Mouse (Mus musculus): ENCODE measurements at regions not wholly inside any gene's neighbourhood (a gene's known extent, or its start where the extent isn't known, plus 50 kb on each side); places are given as distances from the start of the nearest gene placed in this dataset.

DNA sequence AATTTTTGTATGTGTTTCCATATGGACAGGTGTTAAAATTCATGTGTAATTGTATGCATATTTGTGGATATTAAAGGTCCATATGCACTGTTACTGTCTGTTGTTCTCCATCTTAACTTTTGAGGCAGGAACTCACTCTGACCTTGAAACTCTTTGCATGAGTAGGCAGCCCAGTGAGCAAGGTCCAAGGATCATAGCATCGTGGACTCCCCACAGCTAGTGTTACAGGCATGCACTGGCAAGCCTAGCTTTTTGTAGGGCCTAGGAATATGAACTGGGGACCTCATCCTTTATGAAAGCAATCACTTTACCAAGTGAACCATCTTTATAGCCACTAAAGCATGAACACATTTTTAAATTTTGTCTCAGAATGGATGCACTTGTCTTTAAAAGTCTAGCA is 817.6 kb downstream of the Flrt2 start:
- Histone ChIP-seq H3K9me3 (replicated peaks; ENCODE audit: control insufficient read depth, low read length) (no peaks in the 10 kb centered on the region), H3K4me3 (ENCODE audit: low read depth, low read length) (no peak overlapping the region), H3K36me3 (replicated peaks; ENCODE audit: control insufficient read depth, insufficient read depth, low read length) (no peaks in the 10 kb centered on the region), H3K27ac (ENCODE audit: low read depth) (no peak overlapping the region), H3K27me3 (ENCODE audit: control insufficient read depth, insufficient read depth, low read length) (no peaks in the 10 kb centered on the region), H3K4me2 (ENCODE audit: low read depth, low read length) (no peak overlapping the region), H3K9ac (replicated peaks; ENCODE audit: low read depth, low read length) (no peak overlapping the region), H3K4me1 (ENCODE audit: control insufficient read depth, insufficient read depth) (no peaks in the 10 kb centered on the region)
- ATAC-seq (ENCODE audit: insufficient read depth, low read depth) (no peak), DNase-seq (ENCODE audit: low spot score) (no peak)
- WGBS = 74% methylated on average over 1 of the region's 1 CpGs
- TF ChIP-seq EP300 (IDR thresholded peaks at IDR 0.05; ENCODE audit: low read depth) = no peak
- no peak for TF ChIP-seq CTCF (IDR thresholded peaks at IDR 0.05; ENCODE audit: low read depth)

DNA sequence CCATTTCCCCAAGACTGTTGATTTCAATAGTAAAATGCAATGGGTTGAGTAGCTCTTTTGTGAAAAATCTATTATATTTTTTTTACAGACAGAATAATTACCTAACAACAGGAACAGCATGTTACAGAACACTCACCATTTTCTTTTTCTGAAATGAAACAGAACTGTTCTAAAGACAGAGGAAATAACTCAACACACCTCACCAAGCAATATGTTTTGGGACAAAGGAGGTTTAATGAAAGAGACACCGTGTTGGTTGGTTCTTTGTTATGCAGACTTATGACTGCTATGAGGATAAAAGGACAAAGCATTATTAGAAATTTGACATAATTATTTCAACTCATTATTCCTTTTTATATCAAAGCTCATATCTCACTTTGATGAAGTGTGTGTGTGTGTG is 866.8 kb downstream of the Flrt2 start:
- DNase-seq (ENCODE audit: low spot score) = no peak
- WGBS = 72% methylated on average over 1 of the region's 1 CpGs
- H3K27ac ChIP-seq (ENCODE audit: low read depth) = no peak overlapping the region

DNA sequence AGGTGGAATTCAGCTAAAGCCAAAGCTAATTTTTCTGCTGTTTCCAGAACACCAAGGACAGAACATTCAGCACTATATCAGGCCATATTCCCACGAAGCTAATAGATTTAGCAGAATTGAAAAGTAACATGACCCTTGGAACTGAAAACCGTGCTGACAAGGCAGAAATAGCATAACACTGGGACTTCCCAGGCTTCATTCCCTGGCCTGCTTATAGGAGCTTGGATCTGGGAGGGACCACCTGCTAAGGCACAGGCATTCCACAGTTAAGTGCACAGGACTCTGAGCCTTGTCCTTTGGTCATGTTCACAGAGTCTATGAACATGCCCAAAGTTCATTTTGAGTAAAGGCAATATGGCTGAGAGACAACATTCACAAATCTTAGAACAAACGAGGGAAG is 902.8 kb downstream of the Flrt2 start:
- Histone ChIP-seq H3K4me1 (ENCODE audit: control insufficient read depth, insufficient read depth) (no peaks in the 10 kb centered on the region), H3K9me3 (replicated peaks; ENCODE audit: control insufficient read depth, low read length) (no peaks in the 10 kb centered on the region), H3K27ac (ENCODE audit: low read depth) (no peak overlapping the region), H3K9ac (replicated peaks; ENCODE audit: low read depth, low read length) (no peak overlapping the region), H3K4me2 (ENCODE audit: low read depth, low read length) (no peak overlapping the region), H3K27me3 (ENCODE audit: control insufficient read depth, insufficient read depth, low read length) (no peaks in the 10 kb centered on the region), H3K36me3 (replicated peaks; ENCODE audit: control insufficient read depth, insufficient read depth, low read length) (no peaks in the 10 kb centered on the region), H3K4me3 (ENCODE audit: low read depth, low read length) (no peak overlapping the region)
- WGBS = 43% methylated on average over 3 of the region's 3 CpGs
- TF ChIP-seq EP300 (IDR thresholded peaks at IDR 0.05; ENCODE audit: low read depth) (no peak), CTCF (IDR thresholded peaks at IDR 0.05; ENCODE audit: low read depth) (no peak)
- DNase-seq (ENCODE audit: low spot score) (no peak), ATAC-seq (ENCODE audit: insufficient read depth, low read depth) (no peak)

More for the DNA sequence above, 866.8 kb downstream of the Flrt2 start:
- H3K4me2 ChIP-seq (ENCODE audit: low read depth, low read length) = no peak overlapping the region
- ATAC-seq (ENCODE audit: insufficient read depth, low read depth) = no peak
- no peaks in the 10 kb centered on the region for H3K4me1 ChIP-seq (ENCODE audit: control insufficient read depth, insufficient read depth)
- no peak overlapping the region for H3K9ac ChIP-seq (replicated peaks; ENCODE audit: low read depth, low read length)
- TF ChIP-seq CTCF (IDR thresholded peaks at IDR 0.05; ENCODE audit: low read depth) (no peak), EP300 (IDR thresholded peaks at IDR 0.05; ENCODE audit: low read depth) (no peak)
- H3K36me3 ChIP-seq (replicated peaks; ENCODE audit: control insufficient read depth, insufficient read depth, low read length) = no peaks in the 10 kb centered on the region
- no peaks in the 10 kb centered on the region for H3K27me3 ChIP-seq (ENCODE audit: control insufficient read depth, insufficient read depth, low read length)
- H3K9me3 ChIP-seq (replicated peaks; ENCODE audit: control insufficient read depth, low read length) = no peaks in the 10 kb centered on the region
- H3K4me3 ChIP-seq (ENCODE audit: low read depth, low read length) = no peak overlapping the region

DNA sequence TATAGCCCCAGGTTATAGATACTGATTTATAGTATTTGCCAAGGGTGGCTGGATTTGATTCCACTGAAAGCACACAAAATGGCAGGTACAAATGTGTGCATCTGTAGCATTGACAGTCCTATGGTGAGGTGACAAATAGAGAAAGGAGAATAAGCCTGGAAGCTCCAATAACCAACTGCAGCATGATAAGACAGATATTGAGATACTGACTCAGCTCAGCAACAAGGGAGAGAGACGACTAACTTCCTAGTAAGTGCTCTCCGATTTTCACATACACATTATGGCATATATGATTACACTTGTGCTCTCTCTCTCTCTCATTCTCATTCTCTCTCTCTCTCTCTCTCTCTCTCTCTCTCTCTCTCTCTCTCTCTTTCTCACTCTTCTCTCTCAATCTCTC is 923.1 kb downstream of the Flrt2 start:
- WGBS = 67% methylated on average over 2 of the region's 2 CpGs
- DNase-seq (ENCODE audit: low spot score) (no peak), ATAC-seq (ENCODE audit: insufficient read depth, low read depth) (no peak)
- Histone ChIP-seq H3K9me3 (replicated peaks; ENCODE audit: control insufficient read depth, low read length) (no peaks in the 10 kb centered on the region), H3K27me3 (ENCODE audit: control insufficient read depth, insufficient read depth, low read length) (no peaks in the 10 kb centered on the region), H3K27ac (ENCODE audit: low read depth) (no peak overlapping the region), H3K4me1 (ENCODE audit: control insufficient read depth, insufficient read depth) (no peaks in the 10 kb centered on the region), H3K4me2 (ENCODE audit: low read depth, low read length) (no peak overlapping the region), H3K9ac (replicated peaks; ENCODE audit: low read depth, low read length) (no peak overlapping the region), H3K36me3 (replicated peaks; ENCODE audit: control insufficient read depth, insufficient read depth, low read length) (no peaks in the 10 kb centered on the region), H3K4me3 (ENCODE audit: low read depth, low read length) (no peak overlapping the region)
- no peak for TF ChIP-seq CTCF (IDR thresholded peaks at IDR 0.05; ENCODE audit: low read depth)
- TF ChIP-seq EP300 (IDR thresholded peaks at IDR 0.05; ENCODE audit: low read depth) = no peak

GRCm38 (mm10) chr12:96615850-96616249 is 923.8 kb downstream of the Flrt2 start:
- no peak overlapping the region for H3K4me3 ChIP-seq (ENCODE audit: low read depth, low read length)
- TF ChIP-seq EP300 (IDR thresholded peaks at IDR 0.05; ENCODE audit: low read depth) (no peak), CTCF (IDR thresholded peaks at IDR 0.05; ENCODE audit: low read depth) (no peak)
- no peak overlapping the region for H3K9ac ChIP-seq (replicated peaks; ENCODE audit: low read depth, low read length)
- 55% methylated on average over 4 of the region's 4 CpGs for WGBS
- no peaks in the 10 kb centered on the region for H3K4me1 ChIP-seq (ENCODE audit: control insufficient read depth, insufficient read depth)
- ATAC-seq (ENCODE audit: insufficient read depth, low read depth) = no peak
- H3K4me2 ChIP-seq (ENCODE audit: low read depth, low read length) = no peak overlapping the region
- no peaks in the 10 kb centered on the region for H3K27me3 ChIP-seq (ENCODE audit: control insufficient read depth, insufficient read depth, low read length)
- H3K36me3 ChIP-seq (replicated peaks; ENCODE audit: control insufficient read depth, insufficient read depth, low read length) = no peaks in the 10 kb centered on the region
- no peak overlapping the region for H3K27ac ChIP-seq (ENCODE audit: low read depth)
- H3K9me3 ChIP-seq (replicated peaks; ENCODE audit: control insufficient read depth, low read length) = no peaks in the 10 kb centered on the region
- DNase-seq (ENCODE audit: low spot score) = no peak

DNA sequence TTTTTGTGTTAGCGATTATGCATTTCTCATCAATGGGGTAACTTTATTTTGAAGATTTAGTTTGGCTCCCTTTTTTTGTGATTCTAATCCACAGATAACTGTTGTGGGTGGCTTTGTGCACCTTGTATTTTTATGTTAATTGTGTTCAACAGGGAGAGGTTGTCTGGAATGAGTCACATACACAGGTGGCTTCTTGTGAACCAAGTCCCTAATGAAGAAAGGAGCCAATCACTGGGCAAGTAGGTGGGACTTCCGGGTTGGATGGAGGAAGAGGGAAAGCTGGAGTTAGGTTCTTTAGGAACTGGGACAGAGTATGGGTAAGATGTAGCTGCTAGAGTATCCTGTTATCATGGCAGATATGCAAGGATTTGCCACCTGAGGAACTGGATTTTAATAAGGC is 925.2 kb downstream of the Flrt2 start:
- ATAC-seq (ENCODE audit: insufficient read depth, low read depth) = no peak
- H3K27ac ChIP-seq (ENCODE audit: low read depth) = no peak overlapping the region
- no peak overlapping the region for H3K4me2 ChIP-seq (ENCODE audit: low read depth, low read length)
- H3K27me3 ChIP-seq (ENCODE audit: control insufficient read depth, insufficient read depth, low read length) = no peaks in the 10 kb centered on the region
- no peak for DNase-seq (ENCODE audit: low spot score)
- H3K9me3 ChIP-seq (replicated peaks; ENCODE audit: control insufficient read depth, low read length) = no peaks in the 10 kb centered on the region
- WGBS = 80% methylated on average over 2 of the region's 2 CpGs
- TF ChIP-seq EP300 (IDR thresholded peaks at IDR 0.05; ENCODE audit: low read depth) (no peak), CTCF (IDR thresholded peaks at IDR 0.05; ENCODE audit: low read depth) (no peak)
- H3K4me1 ChIP-seq (ENCODE audit: control insufficient read depth, insufficient read depth) = no peaks in the 10 kb centered on the region
- H3K4me3 ChIP-seq (ENCODE audit: low read depth, low read length) = no peak overlapping the region
- H3K9ac ChIP-seq (replicated peaks; ENCODE audit: low read depth, low read length) = no peak overlapping the region
- no peaks in the 10 kb centered on the region for H3K36me3 ChIP-seq (replicated peaks; ENCODE audit: control insufficient read depth, insufficient read depth, low read length)
